Mouse (Mus musculus) liver, postnatal 0 days (tissue): Measurements from ENCODE around the gene Inpp5k.

ENCODE experiments used
- CTCF ChIP-seq: sonication (generic); IDR thresholded peaks from 2 replicates; pipeline ENCODE4 v1.5.1; 2016; ENCODE audit warnings: antibody characterized with exemption, low read depth
- EP300 ChIP-seq: IDR thresholded peaks from 2 replicates; pipeline ENCODE4 v1.6.1; 2016; ENCODE audit warnings: antibody characterized with exemption, low read depth, mild to moderate bottlenecking

- TF ChIP-seq EP300, result no peak
- no peak for TF ChIP-seq CTCF
Measured at GRCm38 (mm10) chr11:75598004-75598403, 32.8 kb upstream of the Inpp5k start.
